Mouse (Mus musculus): ENCODE data around the gene Lhfpl4. TPM values are rescaled to one million over a fixed set of nuclear protein-coding genes. Genes with fewer than 3 reads are reported as not detected.

Lhfpl4 gene
- polyA plus RNA-seq, 1 experiment from 2014 or later: 0.45 TPM

- no peaks in the 10 kb centered on the region for H3K4me1 ChIP-seq (ENCODE audit: control insufficient read depth, insufficient read depth, low read length)
- no peaks in the 10 kb centered on the region for H3K9me3 ChIP-seq (ENCODE audit: control insufficient read depth, low read length)
- 75% methylated on average over 1 of the region's 1 CpGs for WGBS
- no peak overlapping the region for H3K4me3 ChIP-seq (ENCODE audit: low read length)
- H3K27ac ChIP-seq (ENCODE audit: low read depth, low read length): no peak overlapping the region
- H3K9ac ChIP-seq (ENCODE audit: low read depth, low read length): no peak overlapping the region
- H3K27me3 ChIP-seq (ENCODE audit: control insufficient read depth, insufficient read depth, low read length): no peaks in the 10 kb centered on the region
- ATAC-seq (ENCODE audit: low FRiP score, low TSS enrichment): no peak
- no peak overlapping the region for H3K4me2 ChIP-seq (replicated peaks; ENCODE audit: low read depth, low read length)
- H3K36me3 ChIP-seq (ENCODE audit: control insufficient read depth, insufficient read depth, low read length): no peaks in the 10 kb centered on the region
Observed at GRCm38 (mm10) chr6:113172568-113172967, 22.6 kb downstream of the Lhfpl4 start.

GRCm38 (mm10) chr6:113172011-113172410 lies 23.2 kb downstream of the Lhfpl4 start:
- no peak for ATAC-seq (ENCODE audit: low FRiP score, low TSS enrichment)
- no peak overlapping the region for H3K4me3 ChIP-seq (ENCODE audit: low read length)
- H3K9ac ChIP-seq (ENCODE audit: low read depth, low read length): no peak overlapping the region
- no peaks in the 10 kb centered on the region for H3K36me3 ChIP-seq (ENCODE audit: control insufficient read depth, insufficient read depth, low read length)
- H3K27me3 ChIP-seq (ENCODE audit: control insufficient read depth, insufficient read depth, low read length): no peaks in the 10 kb centered on the region
- no peak overlapping the region for H3K4me2 ChIP-seq (replicated peaks; ENCODE audit: low read depth, low read length)
- no peaks in the 10 kb centered on the region for H3K4me1 ChIP-seq (ENCODE audit: control insufficient read depth, insufficient read depth, low read length)
- no peaks in the 10 kb centered on the region for H3K9me3 ChIP-seq (ENCODE audit: control insufficient read depth, low read length)
- no peak overlapping the region for H3K27ac ChIP-seq (ENCODE audit: low read depth, low read length)

GRCm38 (mm10) chr6:113170651-113171050 lies 24.5 kb downstream of the Lhfpl4 start:
- H3K9me3 ChIP-seq (ENCODE audit: control insufficient read depth, low read length): no peaks in the 10 kb centered on the region
- WGBS: 88% methylated on average over 8 of the region's 8 CpGs
- no peak overlapping the region for H3K27ac ChIP-seq (ENCODE audit: low read depth, low read length)
- no peaks in the 10 kb centered on the region for H3K27me3 ChIP-seq (ENCODE audit: control insufficient read depth, insufficient read depth, low read length)
- H3K9ac ChIP-seq (ENCODE audit: low read depth, low read length): no peak overlapping the region
- H3K4me1 ChIP-seq (ENCODE audit: control insufficient read depth, insufficient read depth, low read length): no peaks in the 10 kb centered on the region
- no peak for ATAC-seq (ENCODE audit: low FRiP score, low TSS enrichment)
- H3K36me3 ChIP-seq (ENCODE audit: control insufficient read depth, insufficient read depth, low read length): no peaks in the 10 kb centered on the region
- H3K4me3 ChIP-seq (ENCODE audit: low read length): no peak overlapping the region
- no peak overlapping the region for H3K4me2 ChIP-seq (replicated peaks; ENCODE audit: low read depth, low read length)

GRCm38 (mm10) chr6:113169852-113170251 lies 25.3 kb downstream of the Lhfpl4 start:
- 74% methylated on average over 3 of the region's 3 CpGs for WGBS
- H3K4me2 ChIP-seq (replicated peaks; ENCODE audit: low read depth, low read length): no peak overlapping the region
- H3K9ac ChIP-seq (ENCODE audit: low read depth, low read length): no peak overlapping the region
- H3K4me3 ChIP-seq (ENCODE audit: low read length): no peak overlapping the region
- no peaks in the 10 kb centered on the region for H3K27me3 ChIP-seq (ENCODE audit: control insufficient read depth, insufficient read depth, low read length)
- no peaks in the 10 kb centered on the region for H3K36me3 ChIP-seq (ENCODE audit: control insufficient read depth, insufficient read depth, low read length)
- H3K9me3 ChIP-seq (ENCODE audit: control insufficient read depth, low read length): no peaks in the 10 kb centered on the region
- ATAC-seq (ENCODE audit: low FRiP score, low TSS enrichment): no peak
- H3K27ac ChIP-seq (ENCODE audit: low read depth, low read length): no peak overlapping the region
- no peaks in the 10 kb centered on the region for H3K4me1 ChIP-seq (ENCODE audit: control insufficient read depth, insufficient read depth, low read length)

- ATAC-seq (ENCODE audit: low FRiP score, low TSS enrichment): no peak
- no peaks in the 10 kb centered on the region for H3K27me3 ChIP-seq (ENCODE audit: control insufficient read depth, insufficient read depth, low read length)
- H3K36me3 ChIP-seq (ENCODE audit: control insufficient read depth, insufficient read depth, low read length): no peaks in the 10 kb centered on the region
- H3K27ac ChIP-seq (ENCODE audit: low read depth, low read length): no peak overlapping the region
- 85% methylated on average over 7 of the region's 7 CpGs for WGBS
- H3K4me3 ChIP-seq (ENCODE audit: low read length): no peak overlapping the region
- H3K4me2 ChIP-seq (replicated peaks; ENCODE audit: low read depth, low read length): no peak overlapping the region
- no peaks in the 10 kb centered on the region for H3K9me3 ChIP-seq (ENCODE audit: control insufficient read depth, low read length)
- no peaks in the 10 kb centered on the region for H3K4me1 ChIP-seq (ENCODE audit: control insufficient read depth, insufficient read depth, low read length)
- H3K9ac ChIP-seq (ENCODE audit: low read depth, low read length): no peak overlapping the region
Observed at GRCm38 (mm10) chr6:113168316-113168975, 26.7 kb downstream of the Lhfpl4 start.

- WGBS: 56% methylated on average over 17 of the region's 17 CpGs
- Histone ChIP-seq H3K27me3 (ENCODE audit: control insufficient read depth, insufficient read depth, low read length) (no peaks in the 10 kb centered on the region), H3K27ac (ENCODE audit: low read depth, low read length) (no peak overlapping the region), H3K9ac (ENCODE audit: low read depth, low read length) (no peak overlapping the region), H3K4me3 (ENCODE audit: low read length) (no peak overlapping the region), H3K4me1 (ENCODE audit: control insufficient read depth, insufficient read depth, low read length) (no peaks in the 10 kb centered on the region), H3K36me3 (ENCODE audit: control insufficient read depth, insufficient read depth, low read length) (no peaks in the 10 kb centered on the region), H3K4me2 (replicated peaks; ENCODE audit: low read depth, low read length) (no peak overlapping the region), H3K9me3 (ENCODE audit: control insufficient read depth, low read length) (no peaks in the 10 kb centered on the region)
- peak; percentile 50; the same call in 1 of the 2 replicates for ATAC-seq (ENCODE audit: low FRiP score, low TSS enrichment)
Observed at GRCm38 (mm10) chr6:113166661-113167251, 28.4 kb downstream of the Lhfpl4 start.

- Histone ChIP-seq H3K4me2 (replicated peaks; ENCODE audit: low read depth, low read length) (no peak overlapping the region), H3K27ac (ENCODE audit: low read depth, low read length) (no peak overlapping the region), H3K9me3 (ENCODE audit: control insufficient read depth, low read length) (no peaks in the 10 kb centered on the region), H3K36me3 (ENCODE audit: control insufficient read depth, insufficient read depth, low read length) (no peaks in the 10 kb centered on the region), H3K4me3 (ENCODE audit: low read length) (no peak overlapping the region), H3K9ac (ENCODE audit: low read depth, low read length) (no peak overlapping the region), H3K27me3 (ENCODE audit: control insufficient read depth, insufficient read depth, low read length) (no peaks in the 10 kb centered on the region), H3K4me1 (ENCODE audit: control insufficient read depth, insufficient read depth, low read length) (no peaks in the 10 kb centered on the region)
- ATAC-seq (ENCODE audit: low FRiP score, low TSS enrichment): no peak
Observed at GRCm38 (mm10) chr6:113163513-113163912, 31.7 kb downstream of the Lhfpl4 start.

- no peak for ATAC-seq (ENCODE audit: low FRiP score, low TSS enrichment)
- H3K4me3 ChIP-seq (ENCODE audit: low read length): no peak overlapping the region
- H3K27ac ChIP-seq (ENCODE audit: low read depth, low read length): no peak overlapping the region
- WGBS: 79% methylated on average over 1 of the region's 1 CpGs
- H3K36me3 ChIP-seq (ENCODE audit: control insufficient read depth, insufficient read depth, low read length): peaks cover 8% of the 10 kb centered on the region; the same call in 1 of the 2 replicates
- no peak overlapping the region for H3K4me2 ChIP-seq (replicated peaks; ENCODE audit: low read depth, low read length)
- H3K9me3 ChIP-seq (ENCODE audit: control insufficient read depth, low read length): no peaks in the 10 kb centered on the region
- no peaks in the 10 kb centered on the region for H3K4me1 ChIP-seq (ENCODE audit: control insufficient read depth, insufficient read depth, low read length)
- no peaks in the 10 kb centered on the region for H3K27me3 ChIP-seq (ENCODE audit: control insufficient read depth, insufficient read depth, low read length)
- H3K9ac ChIP-seq (ENCODE audit: low read depth, low read length): no peak overlapping the region
Observed at GRCm38 (mm10) chr6:113161982-113162381, 33.2 kb downstream of the Lhfpl4 start.

GRCm38 (mm10) chr6:113160106-113160505 lies 35.1 kb downstream of the Lhfpl4 start:
- Histone ChIP-seq H3K4me1 (ENCODE audit: control insufficient read depth, insufficient read depth, low read length) (no peaks in the 10 kb centered on the region), H3K4me2 (replicated peaks; ENCODE audit: low read depth, low read length) (no peak overlapping the region), H3K9ac (ENCODE audit: low read depth, low read length) (no peak overlapping the region), H3K27me3 (ENCODE audit: control insufficient read depth, insufficient read depth, low read length) (no peaks in the 10 kb centered on the region), H3K36me3 (ENCODE audit: control insufficient read depth, insufficient read depth, low read length) (peaks cover 19% of the 10 kb centered on the region), H3K27ac (ENCODE audit: low read depth, low read length) (no peak overlapping the region), H3K4me3 (ENCODE audit: low read length) (no peak overlapping the region), H3K9me3 (ENCODE audit: control insufficient read depth, low read length) (no peaks in the 10 kb centered on the region)
- WGBS: 94% methylated on average over 10 of the region's 10 CpGs
- ATAC-seq (ENCODE audit: low FRiP score, low TSS enrichment): no peak
